Mouse (Mus musculus): ENCODE measurements around the gene Zc3h7b. TPM values are rescaled to one million over a fixed set of nuclear protein-coding genes. Genes with fewer than 3 reads are reported as not detected.
A peak's percentile ranks its signal among the peaks of the same experiment; 100 is the strongest.

Gene Zc3h7b
- polyA plus RNA-seq, 1 experiment from 2014 or later: 46.1 TPM

DNA sequence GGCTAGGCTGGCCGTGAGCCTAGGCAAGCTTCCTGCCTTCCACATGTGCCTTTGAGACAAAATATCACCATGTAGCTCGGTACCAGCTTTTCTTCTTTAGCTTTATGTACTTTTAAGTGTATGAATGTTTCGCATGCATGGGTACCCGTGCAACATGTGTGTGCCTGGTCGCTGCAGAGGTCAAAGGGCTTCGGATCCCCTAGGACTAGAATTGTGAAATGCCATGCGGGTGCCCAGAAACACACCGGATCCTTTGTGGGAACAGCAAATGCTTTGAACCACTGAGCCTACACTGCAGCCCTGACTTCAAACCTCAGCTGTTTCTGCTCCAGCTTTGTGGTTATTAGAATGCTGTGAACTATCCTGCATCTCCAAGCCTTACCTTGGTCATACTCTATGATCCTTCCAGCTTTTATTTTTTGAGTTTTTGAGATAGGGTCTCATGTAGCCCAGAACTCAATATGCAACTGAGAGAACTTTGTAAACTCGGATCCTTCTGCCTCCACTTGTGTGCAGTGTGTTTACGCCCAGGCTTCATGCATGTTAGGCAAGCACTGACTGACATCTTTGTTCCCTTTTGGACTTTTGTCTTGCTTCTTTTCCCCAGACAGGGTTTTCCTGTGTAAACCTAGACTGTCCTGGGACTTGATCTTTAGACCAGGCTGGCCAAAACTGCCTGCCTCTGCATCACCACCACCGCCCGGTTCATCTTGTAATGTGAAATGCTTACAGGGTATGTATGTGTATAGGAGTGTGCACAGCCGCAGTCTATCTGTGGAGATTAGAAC, 42.4 kb upstream of the Zc3h7b start:
- no peaks in the 10 kb centered on the region for H3K9me3 ChIP-seq (ENCODE audit: low read depth, low read length)
- no peak overlapping the region for H3K4me3 ChIP-seq (ENCODE audit: low read depth, low read length)
- no peak overlapping the region for H3K4me2 ChIP-seq
- no peak for TF ChIP-seq CTCF (IDR thresholded peaks at IDR 0.05; ENCODE audit: low read depth)
- no peak overlapping the region for H3K9ac ChIP-seq
- H3K27ac ChIP-seq (ENCODE audit: low read depth): no peak overlapping the region
- ATAC-seq (ENCODE audit: insufficient read depth) (0 out of 2 replicates have a peak, but pooled peaks have one; percentile 24), DNase-seq (no peak)
- H3K27me3 ChIP-seq (ENCODE audit: insufficient read depth, low read length): no peaks in the 10 kb centered on the region
- H3K4me1 ChIP-seq (ENCODE audit: insufficient read depth): no peaks in the 10 kb centered on the region
- peaks cover 53% of the 10 kb centered on the region for H3K36me3 ChIP-seq (ENCODE audit: insufficient read depth)
- WGBS: 87% methylated on average over 13 of the region's 13 CpGs

DNA sequence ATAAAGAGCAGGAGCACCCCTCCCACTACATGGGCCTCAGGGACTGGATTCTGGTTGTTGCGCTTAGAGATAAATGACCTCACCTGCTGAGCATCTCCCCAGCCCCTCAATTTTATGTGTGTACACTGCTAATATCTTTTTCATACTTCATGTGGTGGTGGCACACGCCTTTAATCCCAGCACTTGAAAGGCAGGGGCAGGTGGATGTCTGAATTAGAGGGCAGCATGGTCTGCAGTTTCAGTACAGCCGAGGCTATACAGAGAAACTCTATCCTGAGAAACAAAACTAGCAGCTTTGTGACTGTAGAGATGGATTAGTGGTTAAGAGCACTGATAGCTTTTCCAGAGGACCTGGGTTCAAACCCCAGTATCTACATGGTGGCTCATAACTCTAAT, 41.8 kb upstream of the Zc3h7b start:
- no peak overlapping the region for H3K9ac ChIP-seq
- no peak overlapping the region for H3K4me2 ChIP-seq
- no peaks in the 10 kb centered on the region for H3K9me3 ChIP-seq (ENCODE audit: low read depth, low read length)
- H3K4me3 ChIP-seq (ENCODE audit: low read depth, low read length): no peak overlapping the region
- 83% methylated on average over 3 of the region's 3 CpGs for WGBS
- no peak for DNase-seq
- ATAC-seq (ENCODE audit: insufficient read depth): no peak
- no peak for TF ChIP-seq CTCF (IDR thresholded peaks at IDR 0.05; ENCODE audit: low read depth)
- H3K4me1 ChIP-seq (ENCODE audit: insufficient read depth): no peaks in the 10 kb centered on the region
- no peaks in the 10 kb centered on the region for H3K27me3 ChIP-seq (ENCODE audit: insufficient read depth, low read length)
- peaks cover 59% of the 10 kb centered on the region for H3K36me3 ChIP-seq (ENCODE audit: insufficient read depth)
- H3K27ac ChIP-seq (ENCODE audit: low read depth): no peak overlapping the region

GRCm38 (mm10) chr15:81708991-81709390, 35.9 kb upstream of the Zc3h7b start:
- no peaks in the 10 kb centered on the region for H3K9me3 ChIP-seq (ENCODE audit: low read depth, low read length)
- ATAC-seq (ENCODE audit: insufficient read depth) (no peak), DNase-seq (no peak)
- H3K27me3 ChIP-seq (ENCODE audit: insufficient read depth, low read length): no peaks in the 10 kb centered on the region
- H3K27ac ChIP-seq (ENCODE audit: low read depth): no peak overlapping the region
- peaks cover 96% of the 10 kb centered on the region for H3K36me3 ChIP-seq (ENCODE audit: insufficient read depth)
- no peak overlapping the region for H3K4me2 ChIP-seq
- H3K4me3 ChIP-seq (ENCODE audit: low read depth, low read length): no peak overlapping the region
- no peak for TF ChIP-seq CTCF (IDR thresholded peaks at IDR 0.05; ENCODE audit: low read depth)
- no peaks in the 10 kb centered on the region for H3K4me1 ChIP-seq (ENCODE audit: insufficient read depth)
- no peak overlapping the region for H3K9ac ChIP-seq
- WGBS: 92% methylated on average over 11 of the region's 11 CpGs

GRCm38 (mm10) chr15:81709686-81710085, 35.2 kb upstream of the Zc3h7b start:
- no peak overlapping the region for H3K27ac ChIP-seq (ENCODE audit: low read depth)
- ATAC-seq (ENCODE audit: insufficient read depth) (no peak), DNase-seq (no peak)
- H3K4me1 ChIP-seq (ENCODE audit: insufficient read depth): no peaks in the 10 kb centered on the region
- H3K36me3 ChIP-seq (ENCODE audit: insufficient read depth): peaks cover 91% of the 10 kb centered on the region
- H3K9ac ChIP-seq: no peak overlapping the region
- WGBS: 92% methylated on average over 1 of the region's 1 CpGs
- no peak for TF ChIP-seq CTCF (IDR thresholded peaks at IDR 0.05; ENCODE audit: low read depth)
- H3K4me3 ChIP-seq (ENCODE audit: low read depth, low read length): no peak overlapping the region
- no peaks in the 10 kb centered on the region for H3K27me3 ChIP-seq (ENCODE audit: insufficient read depth, low read length)
- no peaks in the 10 kb centered on the region for H3K9me3 ChIP-seq (ENCODE audit: low read depth, low read length)
- H3K4me2 ChIP-seq: no peak overlapping the region

- no peak overlapping the region for H3K4me2 ChIP-seq
- no peaks in the 10 kb centered on the region for H3K9me3 ChIP-seq (ENCODE audit: low read depth, low read length)
- DNase-seq (no peak), ATAC-seq (ENCODE audit: insufficient read depth) (no peak)
- no peaks in the 10 kb centered on the region for H3K27me3 ChIP-seq (ENCODE audit: insufficient read depth, low read length)
- H3K4me1 ChIP-seq (ENCODE audit: insufficient read depth): no peaks in the 10 kb centered on the region
- TF ChIP-seq CTCF (IDR thresholded peaks at IDR 0.05; ENCODE audit: low read depth): no peak
- WGBS: 77% methylated on average over 4 of the region's 4 CpGs
- no peak overlapping the region for H3K27ac ChIP-seq (ENCODE audit: low read depth)
- H3K4me3 ChIP-seq (ENCODE audit: low read depth, low read length): no peak overlapping the region
- no peak overlapping the region for H3K9ac ChIP-seq
- H3K36me3 ChIP-seq (ENCODE audit: insufficient read depth): peaks cover 91% of the 10 kb centered on the region
Observed at GRCm38 (mm10) chr15:81710801-81711200, 34.1 kb upstream of the Zc3h7b start.

DNA sequence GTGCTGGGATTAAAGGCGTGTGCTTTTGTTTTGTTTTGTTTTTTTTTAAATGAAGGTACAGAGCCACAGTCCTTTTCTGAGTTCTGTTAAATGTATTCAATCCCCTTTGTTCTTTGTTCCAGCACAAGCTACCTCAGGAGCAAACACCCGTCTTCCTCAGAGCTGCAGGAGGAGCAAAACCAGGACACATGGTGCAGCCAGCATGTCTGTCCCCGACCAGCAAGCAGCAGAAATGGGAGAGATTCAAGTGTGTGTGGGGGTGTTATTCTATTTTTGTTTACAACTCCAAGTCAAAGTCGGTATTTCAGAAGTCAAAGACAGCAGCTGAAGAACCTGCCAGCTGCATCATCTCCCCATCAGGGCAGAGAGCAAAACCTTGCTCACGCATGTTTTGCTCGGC, 31.1 kb upstream of the Zc3h7b start:
- Histone ChIP-seq H3K27ac (ENCODE audit: low read depth) (no peak overlapping the region), H3K4me3 (ENCODE audit: low read depth, low read length) (no peak overlapping the region), H3K4me1 (ENCODE audit: insufficient read depth) (no peaks in the 10 kb centered on the region), H3K9me3 (ENCODE audit: low read depth, low read length) (no peaks in the 10 kb centered on the region), H3K9ac (no peak overlapping the region), H3K4me2 (no peak overlapping the region), H3K36me3 (ENCODE audit: insufficient read depth) (peaks cover 94% of the 10 kb centered on the region), H3K27me3 (ENCODE audit: insufficient read depth, low read length) (no peaks in the 10 kb centered on the region)
- ATAC-seq (ENCODE audit: insufficient read depth) (no peak), DNase-seq (no peak)
- TF ChIP-seq CTCF (IDR thresholded peaks at IDR 0.05; ENCODE audit: low read depth): no peak
- 74% methylated on average over 6 of the region's 6 CpGs for WGBS

- Histone ChIP-seq H3K4me3 (ENCODE audit: low read depth, low read length) (no peak overlapping the region), H3K4me1 (ENCODE audit: insufficient read depth) (no peaks in the 10 kb centered on the region), H3K36me3 (ENCODE audit: insufficient read depth) (peaks cover 95% of the 10 kb centered on the region), H3K27ac (ENCODE audit: low read depth) (no peak overlapping the region), H3K27me3 (ENCODE audit: insufficient read depth, low read length) (no peaks in the 10 kb centered on the region), H3K4me2 (no peak overlapping the region), H3K9ac (no peak overlapping the region), H3K9me3 (ENCODE audit: low read depth, low read length) (no peaks in the 10 kb centered on the region)
- peak; percentile 17 for DNase-seq
- 81% methylated on average over 9 of the region's 9 CpGs for WGBS
- TF ChIP-seq CTCF (IDR thresholded peaks at IDR 0.05; ENCODE audit: low read depth): no peak
- no peak for ATAC-seq (ENCODE audit: insufficient read depth)
Observed at GRCm38 (mm10) chr15:81718336-81719138, 26.3 kb upstream of the Zc3h7b start.
